Mouse (Mus musculus) intestine, postnatal 0 days (tissue): ENCODE results near the gene BC049730. TPM values are rescaled to one million over a fixed set of nuclear protein-coding genes. Genes with fewer than 3 reads are reported as not detected.
"Not testable (repeated sequence)": the region's sequence is repeated elsewhere in the genome, so short reads cannot be mapped to it uniquely, and the experiment has no call there.

Experiments used
- ATAC-seq: fragments of 200-750 bp; cut with Nextera tagmentation; 2 replicates; pipeline ENCODE4 v1.8.0; 2017; ENCODE audit warnings: mild to moderate bottlenecking, moderate TSS enrichment, moderate library complexity
- H3K27ac ChIP-seq: fragments of 300-500 bp; sonication (generic); 2 replicates; pipeline ENCODE4 v1.5.1; 2014; ENCODE audit warnings: mild to moderate bottlenecking, low read depth, low read length, moderate library complexity
- H3K27me3 ChIP-seq: fragments of 300-500 bp; sonication (generic); replicated peaks from 2 replicates; pipeline ENCODE4 v1.6.1; 2014; ENCODE audit warnings: low read length, mixed read lengths; ENCODE audit not compliant: control insufficient read depth, insufficient read depth
- H3K36me3 ChIP-seq: fragments of 300-500 bp; sonication (generic); 2 replicates; pipeline ENCODE4 v1.6.1; 2014; ENCODE audit warnings: mild to moderate bottlenecking, moderate library complexity; ENCODE audit not compliant: control insufficient read depth, insufficient read depth
- H3K4me1 ChIP-seq: fragments of 300-500 bp; sonication (generic); replicated peaks from 2 replicates; pipeline ENCODE4 v1.6.1; 2014; ENCODE audit warnings: antibody characterized with exemption, low read length, mixed read lengths; ENCODE audit not compliant: control insufficient read depth, insufficient read depth
- H3K4me2 ChIP-seq: fragments of 300-500 bp; sonication (generic); replicated peaks from 2 replicates; pipeline ENCODE4 v1.6.1; 2014; ENCODE audit warnings: low read depth, mild to moderate bottlenecking, moderate library complexity
- H3K4me3 ChIP-seq: fragments of 300-500 bp; sonication (generic); 2 replicates; pipeline ENCODE4 v1.5.1; 2014; ENCODE audit warnings: low read depth, low read length
- H3K9ac ChIP-seq: fragments of 300-500 bp; sonication (generic); 2 replicates; pipeline ENCODE4 v1.6.1; 2014; ENCODE audit warnings: mild to moderate bottlenecking, low read depth, low read length
- H3K9me3 ChIP-seq: fragments of 300-500 bp; sonication (generic); 2 replicates; pipeline ENCODE4 v1.6.1; 2016; ENCODE audit warnings: mixed run types; ENCODE audit not compliant: control insufficient read depth
- CTCF ChIP-seq: sonication (generic); IDR thresholded peaks from 2 replicates; pipeline ENCODE4 v1.5.1; 2016; ENCODE audit warnings: low read depth, mild to moderate bottlenecking, control low read depth, antibody characterized with exemption, moderate library complexity
- WGBS: fragments of 180-500 bp; shearing (Covaris S2); extraction: QIAGEN DNeasy Blood & Tissue Kit; methylation state at CpG from one replicate; pipeline ENCODE4 v1.1.7; 2014; 5-methylcytosine and 5-hydroxymethylcytosine counted together
- polyA plus RNA-seq: library from polyadenylated mRNA; unstranded; fragments of >200 nt; fragmentation: Nextera tagmentation; extraction: Ambion mirVana; gene quantifications from 2 replicates; pipeline ENCODE4 v1.2.1, GENCODE M21; 2015

BC049730 gene
- polyA plus RNA-seq, 1 experiment from 2014 or later = not detected

DNA sequence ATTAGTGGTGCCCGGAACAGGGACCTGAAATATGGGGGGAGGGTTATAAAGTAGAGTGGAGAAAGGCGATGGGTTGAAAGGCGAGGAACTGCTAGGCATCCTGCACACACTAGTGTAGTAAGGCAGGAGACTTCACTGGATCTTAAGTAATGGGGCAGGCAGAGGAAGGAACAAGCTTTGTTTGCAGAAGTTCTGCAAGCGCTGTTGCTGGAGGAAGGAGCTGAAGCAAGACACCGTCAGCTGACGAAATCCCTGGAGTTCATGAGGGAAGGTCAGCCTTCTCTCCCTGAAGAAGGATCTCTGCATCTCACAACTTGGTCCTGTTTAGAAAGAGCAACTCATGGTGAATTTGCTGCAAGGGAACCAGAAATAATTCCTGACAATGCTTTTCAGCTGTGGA lies 6.0 kb downstream of the BC049730 start:
- Histone ChIP-seq H3K9ac (no peak overlapping the region), H3K36me3 (no peaks in the 10 kb centered on the region), H3K27me3 (no peaks in the 10 kb centered on the region), H3K4me1 (no peaks in the 10 kb centered on the region), H3K4me2 (no peak overlapping the region), H3K9me3 (no peaks in the 10 kb centered on the region), H3K4me3 (no peak overlapping the region), H3K27ac (no peak overlapping the region)
- ATAC-seq = no peak
- no peak for TF ChIP-seq CTCF
- 59% methylated on average over 6 of the region's 6 CpGs for WGBS

DNA sequence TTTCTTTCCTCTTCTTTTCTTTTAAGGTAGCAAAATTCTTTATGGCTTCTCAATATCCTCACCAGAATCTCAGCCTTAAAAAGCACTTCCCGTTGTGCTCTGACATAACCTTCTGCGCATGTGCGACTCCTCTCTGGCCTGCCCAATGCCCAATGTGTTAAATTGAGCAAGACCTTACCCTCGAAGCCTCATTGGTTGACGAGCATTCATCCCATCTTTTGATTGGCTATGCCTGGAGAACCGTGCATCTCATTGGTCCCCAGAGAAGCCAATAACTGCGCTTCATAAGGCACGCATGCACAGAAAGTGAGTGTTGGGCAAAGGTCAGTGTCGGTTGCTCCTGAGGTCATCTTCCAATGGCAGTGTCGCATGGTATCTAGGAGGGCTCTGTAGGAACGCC lies 17.8 kb downstream of the BC049730 start, which contains the start of gene Gm4763:
TSS of gene Gm4763 (minus strand) at position 101 of the 400 bp plus-strand sequence.
- WGBS = 89% methylated on average over 11 of the region's 11 CpGs
- not testable (repeated sequence) for H3K9ac ChIP-seq, H3K4me2 ChIP-seq, ATAC-seq, H3K36me3 ChIP-seq, H3K4me1 ChIP-seq, H3K27ac ChIP-seq, H3K9me3 ChIP-seq, H3K27me3 ChIP-seq, H3K4me3 ChIP-seq

DNA sequence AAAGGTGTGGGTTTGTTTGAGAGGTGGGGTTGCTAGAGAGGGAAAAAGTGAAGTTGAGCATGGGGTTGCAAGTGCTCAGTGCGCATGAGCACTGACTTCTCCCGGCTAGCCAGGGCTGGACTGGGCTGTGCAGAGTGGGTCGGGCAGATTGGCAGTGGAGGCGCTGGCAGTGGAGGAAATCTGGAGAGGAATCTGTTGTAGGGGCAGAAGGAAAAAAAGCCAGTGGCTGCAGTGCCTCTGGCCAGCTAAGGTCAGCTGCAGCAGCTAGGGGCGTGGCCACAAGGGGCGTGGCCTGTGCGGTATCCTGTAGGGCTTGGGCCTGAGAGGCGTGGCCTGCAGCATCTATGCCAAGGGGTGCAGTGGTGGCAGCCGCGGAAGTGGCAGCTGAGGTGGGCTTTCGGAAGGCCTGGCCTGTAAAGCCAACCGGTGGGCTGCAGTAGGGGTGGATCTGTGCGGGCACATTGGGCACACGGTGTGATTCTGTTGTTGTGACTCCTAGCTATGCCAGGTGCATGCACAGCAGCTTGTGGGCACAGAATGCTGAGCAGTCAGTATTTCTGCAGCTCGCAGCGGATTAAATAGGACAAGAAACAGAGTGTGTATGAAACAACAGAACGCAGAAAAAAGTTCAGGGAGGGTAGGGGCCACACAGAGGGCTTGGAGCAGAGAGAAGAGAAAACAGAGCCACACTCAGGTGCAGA lies 27.1 kb downstream of the BC049730 start:
- Histone ChIP-seq H3K4me3 (no peak overlapping the region), H3K9ac (no peak overlapping the region), H3K9me3 (no peaks in the 10 kb centered on the region), H3K36me3 (no peaks in the 10 kb centered on the region), H3K27ac (no peak overlapping the region), H3K4me2 (no peak overlapping the region), H3K4me1 (no peaks in the 10 kb centered on the region), H3K27me3 (no peaks in the 10 kb centered on the region)
- 21% methylated on average over 17 of the region's 17 CpGs for WGBS
- no peak for TF ChIP-seq CTCF
- no peak for ATAC-seq

DNA sequence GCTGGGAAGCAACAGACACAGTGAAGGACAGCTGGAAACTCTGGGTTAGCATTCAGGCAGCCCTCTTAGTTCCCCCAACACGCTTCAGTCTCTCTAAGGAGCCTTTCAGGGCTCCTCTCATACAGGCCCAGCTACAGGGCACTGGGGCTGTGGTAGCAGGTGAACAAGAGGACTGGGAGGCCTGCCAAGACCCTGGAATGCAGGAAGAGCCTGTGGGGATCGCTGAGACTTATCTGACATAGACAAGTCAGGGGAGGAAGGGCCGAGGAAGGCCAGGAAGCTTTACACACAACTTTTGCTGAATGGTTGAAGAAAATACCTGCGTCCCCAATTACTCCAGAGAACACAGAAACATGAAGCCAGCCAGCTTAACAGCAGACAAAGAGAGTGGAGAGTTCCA lies 41.7 kb downstream of the BC049730 start:
- ATAC-seq = no peak
- no peaks in the 10 kb centered on the region for H3K27me3 ChIP-seq
- H3K36me3 ChIP-seq = no peaks in the 10 kb centered on the region
- H3K4me1 ChIP-seq = no peaks in the 10 kb centered on the region
- TF ChIP-seq CTCF = no peak
- H3K9me3 ChIP-seq = no peaks in the 10 kb centered on the region
- 41% methylated on average over 4 of the region's 4 CpGs for WGBS
- no peak overlapping the region for H3K4me3 ChIP-seq
- H3K4me2 ChIP-seq = no peak overlapping the region
- no peak overlapping the region for H3K27ac ChIP-seq
- no peak overlapping the region for H3K9ac ChIP-seq

DNA sequence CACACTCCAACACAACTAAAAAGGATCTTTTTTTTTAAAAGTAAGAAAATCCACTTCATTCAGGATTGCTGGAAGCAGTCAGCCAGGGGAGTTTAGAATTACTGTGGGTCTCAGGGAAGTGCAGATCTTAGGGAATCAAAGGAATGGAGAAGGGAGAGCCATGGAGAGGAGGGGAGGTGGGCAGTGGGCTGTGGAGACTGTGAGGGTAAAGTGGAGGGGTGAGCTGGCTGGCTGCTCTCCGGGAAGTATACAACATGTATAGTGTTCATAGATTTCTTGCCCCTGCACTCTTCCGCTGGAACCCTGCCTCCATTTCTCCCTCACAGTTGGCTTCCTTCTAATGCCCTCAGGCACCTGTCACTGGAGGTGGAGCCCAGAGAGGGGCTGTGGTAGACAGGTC lies 42.6 kb downstream of the BC049730 start:
- 81% methylated on average over 2 of the region's 2 CpGs for WGBS
- no peaks in the 10 kb centered on the region for H3K36me3 ChIP-seq
- H3K27ac ChIP-seq = no peak overlapping the region
- H3K4me2 ChIP-seq = no peak overlapping the region
- H3K4me1 ChIP-seq = no peaks in the 10 kb centered on the region
- H3K9ac ChIP-seq = no peak overlapping the region
- TF ChIP-seq CTCF = no peak
- no peaks in the 10 kb centered on the region for H3K27me3 ChIP-seq
- no peak overlapping the region for H3K4me3 ChIP-seq
- H3K9me3 ChIP-seq = no peaks in the 10 kb centered on the region
- ATAC-seq = no peak

DNA sequence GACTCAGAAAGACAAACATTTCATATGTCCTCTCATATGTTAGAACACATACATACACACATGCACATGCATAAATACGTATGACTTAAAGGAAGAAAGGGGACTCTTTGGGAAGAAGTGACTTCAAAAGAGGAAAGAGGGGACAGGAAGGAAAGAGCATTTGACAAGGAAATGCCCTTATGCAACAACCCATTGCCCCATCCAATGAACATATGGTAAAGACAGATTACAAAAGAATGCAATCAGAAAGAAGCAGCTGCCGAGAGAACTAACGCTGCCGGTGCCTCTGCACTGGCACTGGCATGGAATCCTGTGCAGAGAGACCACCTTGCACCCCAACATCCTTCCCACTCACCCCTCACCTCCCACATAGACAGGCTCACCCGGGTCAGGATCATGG lies 44.4 kb downstream of the BC049730 start:
- no peak overlapping the region for H3K4me3 ChIP-seq
- no peaks in the 10 kb centered on the region for H3K36me3 ChIP-seq
- no peak overlapping the region for H3K27ac ChIP-seq
- H3K4me2 ChIP-seq = no peak overlapping the region
- ATAC-seq = no peak
- no peaks in the 10 kb centered on the region for H3K27me3 ChIP-seq
- no peaks in the 10 kb centered on the region for H3K9me3 ChIP-seq
- no peak overlapping the region for H3K9ac ChIP-seq
- no peak for TF ChIP-seq CTCF
- 63% methylated on average over 5 of the region's 5 CpGs for WGBS
- H3K4me1 ChIP-seq = no peaks in the 10 kb centered on the region

DNA sequence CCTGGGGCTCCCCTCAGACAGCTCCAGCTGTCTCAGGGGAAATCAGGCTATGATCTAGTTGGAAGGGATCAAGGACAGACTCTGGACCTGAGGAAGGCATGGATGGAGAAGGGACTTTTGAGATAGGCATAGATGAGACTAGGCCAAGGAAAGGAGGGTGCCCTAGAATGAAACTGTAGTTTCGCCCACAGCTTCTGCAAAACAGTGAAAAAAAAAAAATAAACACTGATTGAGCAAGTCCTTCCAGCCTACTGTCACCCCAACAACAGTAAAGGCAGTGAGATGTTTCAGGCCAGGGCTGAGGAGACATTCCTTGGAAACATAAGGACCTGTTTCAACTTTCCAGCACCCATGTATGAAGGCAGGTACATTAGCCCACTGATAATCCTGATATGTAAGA lies 49.5 kb downstream of the BC049730 start:
- H3K9me3 ChIP-seq = no peaks in the 10 kb centered on the region
- no peaks in the 10 kb centered on the region for H3K4me1 ChIP-seq
- H3K27ac ChIP-seq = no peak overlapping the region
- ATAC-seq = no peak
- H3K36me3 ChIP-seq = no peaks in the 10 kb centered on the region
- H3K9ac ChIP-seq = no peak overlapping the region
- H3K4me2 ChIP-seq = no peak overlapping the region
- no peaks in the 10 kb centered on the region for H3K27me3 ChIP-seq
- no peak for TF ChIP-seq CTCF
- 79% methylated on average over 1 of the region's 1 CpGs for WGBS
- H3K4me3 ChIP-seq = no peak overlapping the region
